Mouse (Mus musculus) heart, adult 2 months (tissue): Measurements from ENCODE around the gene Plpp7.

Experiments
- CTCF ChIP-seq: fragments of 200-600 bp; IDR thresholded peaks from 2 replicates; pipeline ENCODE4 v1.8.1; 2022; ENCODE audit warnings: antibody characterized with exemption, mild to moderate bottlenecking, moderate library complexity
- EP300 ChIP-seq: fragments of 200-500 bp; IDR thresholded peaks from 2 replicates; pipeline ENCODE4 v1.6.1; 2011; ENCODE audit warnings: low read depth, low read length, control low read depth; ENCODE audit not compliant: insufficient read depth
- POLR2A ChIP-seq: fragments of 200-500 bp; IDR thresholded peaks from 2 replicates; pipeline ENCODE4 v1.6.1; 2011; ENCODE audit warnings: mild to moderate bottlenecking, low read depth, low read length, control low read depth; ENCODE audit not compliant: insufficient read depth

DNA sequence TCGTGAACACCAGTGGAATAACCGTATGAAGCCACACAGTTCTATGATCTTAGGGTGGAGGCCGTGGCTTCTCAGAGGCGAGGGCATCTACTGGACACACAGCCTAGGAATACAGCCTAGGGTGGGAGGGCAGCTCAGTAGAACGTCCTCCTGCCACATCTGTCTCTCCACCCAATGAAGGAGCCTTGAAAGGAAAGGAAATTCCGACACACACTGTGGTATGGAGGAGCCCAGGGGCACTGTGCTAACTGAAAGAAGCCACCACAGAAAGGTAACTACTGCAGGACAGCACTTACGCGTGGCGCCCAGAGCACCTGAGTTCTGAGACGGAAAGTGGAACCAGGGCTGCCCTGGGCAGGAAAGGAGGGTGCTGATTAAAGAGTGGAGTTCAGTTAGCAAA lies 24.6 kb upstream of the Plpp7 start:
- TF ChIP-seq POLR2A (no peak), CTCF (no peak), EP300 (no peak)
